Mouse (Mus musculus): ENCODE measurements at regions not wholly inside any gene's neighbourhood (a gene's known extent, or its start where the extent isn't known, plus 50 kb on each side); places are given as distances from the start of the nearest gene placed in this dataset.

DNA sequence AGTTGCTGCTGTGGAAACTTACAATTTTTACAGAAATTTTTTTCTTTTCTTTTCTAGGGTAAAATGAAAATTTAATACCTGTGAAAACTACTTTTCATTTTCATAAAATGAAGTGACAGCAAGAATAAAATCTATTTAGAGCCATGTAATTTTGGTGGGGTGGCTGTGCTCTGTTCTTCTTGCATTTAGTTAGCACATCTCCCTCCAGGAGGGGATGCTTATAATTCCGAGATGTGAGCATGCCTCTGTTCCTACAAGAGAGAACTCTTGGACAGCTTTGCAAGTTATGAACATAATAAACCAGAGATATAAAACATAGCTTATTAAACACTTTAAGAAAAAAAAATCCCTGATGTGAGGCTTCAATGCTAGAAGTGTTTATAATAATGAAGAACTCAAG, 313.9 kb upstream of the Dph6 start:
- TF ChIP-seq POLR2A (IDR thresholded peaks at IDR 0.05; ENCODE audit: borderline replicate concordance, insufficient read depth, low read length) (no peak), CTCF (IDR thresholded peaks at IDR 0.05; ENCODE audit: borderline replicate concordance, insufficient read depth, low read depth, low read length) (no peak)
